In the genomic region with DNA sequence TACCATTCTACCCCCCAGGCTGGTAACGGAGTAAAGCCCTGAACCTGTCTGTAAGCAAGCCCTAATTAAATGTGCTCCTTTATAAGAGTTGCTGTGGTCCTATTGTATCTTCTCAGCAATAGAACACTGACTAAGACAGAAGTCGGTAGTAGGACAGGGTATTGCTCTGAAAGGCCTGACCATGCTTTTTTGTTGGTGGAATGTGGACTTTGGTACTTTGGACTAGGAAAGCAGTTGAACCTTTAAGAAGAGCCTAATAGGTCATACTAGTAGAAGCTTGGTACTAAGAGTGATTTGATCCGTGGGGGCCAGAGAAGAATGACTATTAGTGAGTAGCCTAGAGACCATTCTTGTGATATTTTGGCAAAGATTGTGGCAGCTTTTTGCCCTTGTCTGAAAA, we compare ENCODE assay signal across 14 mouse cellular contexts.
"Had no signal": no experiment of that assay in that cellular context is flagged by ENCODE, and none has a peak within 500 bp of the region (broad histone marks: within the 10 kb centered on the region; RNA-seq: fewer than 3 reads in every experiment).

No protein-coding gene starts in this region.

- H3K4me3 ChIP-seq: hindbrain, embryonic 13.5 days; layer of hippocampus, adult 2 months; limb, embryonic 13.5 days; liver, embryonic 13.5 days; midbrain, embryonic 12.5 days; neural tube, embryonic 13.5 days had no signal

- H3K27ac ChIP-seq: hindbrain, embryonic 13.5 days; hindbrain, postnatal 0 days; layer of hippocampus, adult 2 months; limb, embryonic 13.5 days; liver, embryonic 13.5 days; midbrain, embryonic 12.5 days; neural tube, embryonic 13.5 days had no signal

- H3K9ac ChIP-seq: hindbrain, embryonic 13.5 days; limb, embryonic 13.5 days; liver, embryonic 13.5 days; midbrain, embryonic 12.5 days; neural tube, embryonic 13.5 days had no signal

- H3K27me3 ChIP-seq: hindbrain, embryonic 13.5 days; limb, embryonic 13.5 days; liver, embryonic 13.5 days; midbrain, embryonic 12.5 days; neural tube, embryonic 13.5 days had no signal

- H3K4me2 ChIP-seq: hindbrain, embryonic 13.5 days; limb, embryonic 13.5 days; liver, embryonic 13.5 days; midbrain, embryonic 12.5 days; neural tube, embryonic 13.5 days had no signal

- ATAC-seq: hindbrain, postnatal 0 days; midbrain, embryonic 16.5 days had no signal

- H3K4me1 ChIP-seq: hindbrain, embryonic 13.5 days; limb, embryonic 13.5 days; liver, embryonic 13.5 days; midbrain, embryonic 12.5 days; neural tube, embryonic 13.5 days had no signal

- DNase-seq: left cerebral cortex, postnatal 4 days; liver, embryonic 13.5 days; lung, adult 18-20 months; right cerebral cortex, adult 18-20 months; spleen, adult 18-20 months; thymus, adult 18-20 months; thymus, postnatal 14 days had no signal

- H3K36me3 ChIP-seq: hindbrain, embryonic 13.5 days; limb, embryonic 13.5 days; liver, embryonic 13.5 days; midbrain, embryonic 12.5 days; neural tube, embryonic 13.5 days had no signal

- H3K9me3 ChIP-seq: hindbrain, embryonic 13.5 days; limb, embryonic 13.5 days; liver, embryonic 13.5 days; midbrain, embryonic 12.5 days; neural tube, embryonic 13.5 days had no signal
